Mouse (Mus musculus): ENCODE measurements around the gene Hoxd9. TPM values are rescaled to one million over a fixed set of nuclear protein-coding genes. Genes with fewer than 3 reads are reported as not detected.

Gene Hoxd9
- total RNA-seq, 2 experiments from 2014 or later: not detected

GRCm38 (mm10) chr2:74668370-74669229 is 28.9 kb upstream of the Hoxd9 start:
- no peak for DNase-seq (ENCODE audit: low spot score in 2 of 2)

GRCm38 (mm10) chr2:74669230-74669578 is 28.3 kb upstream of the Hoxd9 start:
- no peak for DNase-seq (ENCODE audit: low spot score in 2 of 2)

GRCm38 (mm10) chr2:74669650-74670235 is 27.8 kb upstream of the Hoxd9 start:
- DNase-seq (ENCODE audit: low spot score in 2 of 2): no peak

GRCm38 (mm10) chr2:74670632-74671188 is 26.8 kb upstream of the Hoxd9 start:
- DNase-seq (ENCODE audit: low spot score in 2 of 2): no peak

- DNase-seq (ENCODE audit: low spot score in 2 of 2): no peak
Measured at GRCm38 (mm10) chr2:74671847-74672246, 25.7 kb upstream of the Hoxd9 start.

GRCm38 (mm10) chr2:74672481-74673362 is 24.8 kb upstream of the Hoxd9 start:
- DNase-seq (ENCODE audit: low spot score in 2 of 2): no peak

- DNase-seq (ENCODE audit: low spot score in 2 of 2): no peak
Measured at GRCm38 (mm10) chr2:74673835-74674425, 23.6 kb upstream of the Hoxd9 start.

- no peak for DNase-seq (ENCODE audit: low spot score in 2 of 2)
Measured at GRCm38 (mm10) chr2:74674881-74675665, 22.5 kb upstream of the Hoxd9 start, which contains the start of gene Hoxd12. Gene Hoxd12 (plus strand): TSS chr2:74675013.

GRCm38 (mm10) chr2:74675666-74676282 is 21.8 kb upstream of the Hoxd9 start:
- no peak for DNase-seq (ENCODE audit: low spot score in 2 of 2)

GRCm38 (mm10) chr2:74676376-74677052 is 21.0 kb upstream of the Hoxd9 start:
- no peak for DNase-seq (ENCODE audit: low spot score in 2 of 2)

GRCm38 (mm10) chr2:74677106-74677505 is 20.4 kb upstream of the Hoxd9 start:
- no peak for DNase-seq (ENCODE audit: low spot score in 2 of 2)

GRCm38 (mm10) chr2:74678891-74679595 is 18.5 kb upstream of the Hoxd9 start, which contains the start of gene Hoxd11:
Gene Hoxd11 (plus strand): TSS chr2:74679557.
- no peak for DNase-seq (ENCODE audit: low spot score in 2 of 2)

- DNase-seq (ENCODE audit: low spot score in 2 of 2): no peak
Measured at GRCm38 (mm10) chr2:74679596-74679971, 17.9 kb upstream of the Hoxd9 start.

- no peak for DNase-seq (ENCODE audit: low spot score in 2 of 2)
Measured at GRCm38 (mm10) chr2:74679980-74680379, 17.5 kb upstream of the Hoxd9 start.

GRCm38 (mm10) chr2:74680561-74681398 is 16.7 kb upstream of the Hoxd9 start:
- no peak for DNase-seq (ENCODE audit: low spot score in 2 of 2)

- no peak for DNase-seq (ENCODE audit: low spot score in 2 of 2)
Measured at GRCm38 (mm10) chr2:74681594-74682531, 15.7 kb upstream of the Hoxd9 start.

All from layer of hippocampus, postnatal 14 days (tissue).